11 mouse cellular contexts compared by ENCODE assay signal in the genomic region with DNA sequence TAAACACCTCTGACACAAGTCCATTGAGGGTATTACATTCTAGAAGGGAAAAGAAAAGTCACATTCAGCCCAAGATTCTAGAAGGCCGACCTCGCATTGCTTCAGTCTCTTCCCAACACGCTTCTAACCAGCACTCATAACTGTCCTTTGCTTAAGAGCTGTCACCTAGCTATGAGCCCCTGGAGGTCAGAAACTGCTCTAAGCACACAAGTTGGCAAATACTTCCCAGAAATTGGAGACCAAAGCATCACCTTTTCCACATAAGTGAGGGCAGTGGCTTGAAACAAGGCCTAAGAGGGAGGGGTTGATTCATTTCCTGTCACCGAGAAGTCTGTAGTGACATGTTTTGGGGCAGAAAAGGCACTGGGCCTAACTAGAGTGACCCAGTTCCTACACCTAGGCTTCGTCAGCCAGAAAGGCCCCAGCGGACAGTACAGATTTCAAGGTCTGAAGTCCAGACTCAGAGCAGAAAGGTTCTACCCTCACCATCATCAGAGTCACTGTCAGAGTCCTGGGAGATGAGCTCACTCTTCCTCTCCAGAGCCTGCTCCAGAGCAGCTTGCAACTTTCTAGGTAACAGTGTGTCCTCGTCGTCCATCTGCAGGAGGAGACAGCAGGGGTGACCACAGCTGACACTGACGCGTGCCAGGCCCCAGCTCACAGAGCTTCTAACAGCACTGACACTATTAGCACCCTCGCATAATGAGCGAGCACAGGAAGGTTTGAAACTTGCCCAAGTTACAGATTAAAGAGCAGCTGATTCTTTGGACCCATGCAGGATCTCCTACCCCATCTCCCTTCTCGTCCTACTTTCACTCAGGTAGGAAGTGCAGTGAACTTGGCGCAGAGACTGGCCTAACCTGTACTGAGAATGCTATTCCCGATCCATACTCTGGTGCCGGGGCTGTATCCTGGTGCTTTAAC. TPM values are rescaled to one million over a fixed set of nuclear protein-coding genes. Genes with fewer than 3 reads are reported as not detected.
A peak's percentile ranks its signal among the peaks of the same experiment; 100 is the strongest.
DNase-seq lines count a peak whose midpoint lies in the region; ATAC-seq and TF ChIP-seq lines count a peak whose summit lies in the region.
"Had no signal": no experiment of that assay in that cellular context is flagged by ENCODE, and none has a peak within 500 bp of the region (broad histone marks: within the 10 kb centered on the region; RNA-seq: fewer than 3 reads in every experiment).

No protein-coding gene starts in this region.

- ATAC-seq in heart, embryonic 13.5 days (ENCODE audit: extremely low read depth, insufficient number of reproducible peaks, low FRiP score, low TSS enrichment), result no peak
- no peak for ATAC-seq in stomach, embryonic 15.5 days (ENCODE audit: insufficient read depth, low FRiP score, low read depth)
- ATAC-seq in stomach, postnatal 0 days (ENCODE audit: low FRiP score, low TSS enrichment), result no peak
- ATAC-seq in kidney, postnatal 0 days (replicated peaks; ENCODE audit: low FRiP score, low read depth), result peak; percentile 81
- ATAC-seq in hindbrain, embryonic 14.5 days (ENCODE audit: low FRiP score), result no peak; the same call in 1 of the 2 replicates

- H3K27ac ChIP-seq in heart, embryonic 13.5 days (replicated peaks), result peak overlapping the region; percentile 55
- H3K27ac ChIP-seq in stomach, embryonic 15.5 days, result 0 out of 2 replicates have a peak overlapping the region, but pooled peaks have one; percentile 0
- no peak overlapping the region; the same call in 1 of the 2 replicates for H3K27ac ChIP-seq in stomach, postnatal 0 days (replicated peaks)
- H3K27ac ChIP-seq in kidney, postnatal 0 days, result peak overlapping the region; percentile 72; the same call in 1 of the 2 replicates
- no peak overlapping the region for H3K27ac ChIP-seq in hindbrain, embryonic 14.5 days
- H3K27ac ChIP-seq: liver, embryonic 14.5 days had no signal

- H3K9me3 ChIP-seq in heart, embryonic 13.5 days, result no peaks in the 10 kb centered on the region
- no peaks in the 10 kb centered on the region for H3K9me3 ChIP-seq in stomach, embryonic 15.5 days
- H3K9me3 ChIP-seq in stomach, postnatal 0 days (ENCODE audit: control insufficient read depth, low read length), result no peaks in the 10 kb centered on the region
- no peaks in the 10 kb centered on the region for H3K9me3 ChIP-seq in kidney, postnatal 0 days (replicated peaks; ENCODE audit: low read length)
- H3K9me3 ChIP-seq in hindbrain, embryonic 14.5 days (ENCODE audit: control insufficient read depth, low read length), result no peaks in the 10 kb centered on the region

- H3K4me3 ChIP-seq in heart, embryonic 13.5 days, result no peak overlapping the region
- H3K4me3 ChIP-seq in stomach, embryonic 15.5 days (replicated peaks), result no peak overlapping the region
- H3K4me3 ChIP-seq in stomach, postnatal 0 days (ENCODE audit: low read depth, low read length), result no peak overlapping the region
- H3K4me3 ChIP-seq in kidney, postnatal 0 days (replicated peaks; ENCODE audit: low read depth, low read length), result no peak overlapping the region
- no peak overlapping the region for H3K4me3 ChIP-seq in hindbrain, embryonic 14.5 days (replicated peaks; ENCODE audit: low read length)

- no peak overlapping the region for H3K4me2 ChIP-seq in heart, embryonic 13.5 days
- no peak overlapping the region for H3K4me2 ChIP-seq in stomach, embryonic 15.5 days
- no peak overlapping the region for H3K4me2 ChIP-seq in stomach, postnatal 0 days (replicated peaks; ENCODE audit: low read depth)
- H3K4me2 ChIP-seq in kidney, postnatal 0 days (ENCODE audit: low read length), result no peak overlapping the region
- H3K4me2 ChIP-seq in hindbrain, embryonic 14.5 days (replicated peaks), result no peak overlapping the region

- peak overlapping the region; percentile 50; the same call in 1 of the 2 replicates for H3K9ac ChIP-seq in heart, embryonic 13.5 days
- no peak overlapping the region for H3K9ac ChIP-seq in stomach, embryonic 15.5 days
- no peak overlapping the region for H3K9ac ChIP-seq in stomach, postnatal 0 days (ENCODE audit: low read length)
- no peak overlapping the region for H3K9ac ChIP-seq in kidney, postnatal 0 days (ENCODE audit: low read depth, low read length)
- no peak overlapping the region for H3K9ac ChIP-seq in hindbrain, embryonic 14.5 days
- H3K9ac ChIP-seq: liver, embryonic 14.5 days had no signal

- TF ChIP-seq CTCF in stomach, postnatal 0 days (IDR thresholded peaks at IDR 0.05; ENCODE audit: low read depth), result no peak
- no peak for TF ChIP-seq CTCF in kidney, postnatal 0 days (IDR thresholded peaks at IDR 0.05; ENCODE audit: low read depth)

- TF ChIP-seq EP300 in stomach, postnatal 0 days (optimal IDR thresholded peaks at IDR 0.05), result no peak

- no peaks in the 10 kb centered on the region for H3K27me3 ChIP-seq in heart, embryonic 13.5 days (replicated peaks)
- no peaks in the 10 kb centered on the region for H3K27me3 ChIP-seq in stomach, embryonic 15.5 days (replicated peaks)
- no peaks in the 10 kb centered on the region for H3K27me3 ChIP-seq in stomach, postnatal 0 days (ENCODE audit: control insufficient read depth, insufficient read depth, low read length)
- H3K27me3 ChIP-seq in kidney, postnatal 0 days (ENCODE audit: insufficient read depth, low read length), result no peaks in the 10 kb centered on the region
- no peaks in the 10 kb centered on the region for H3K27me3 ChIP-seq in hindbrain, embryonic 14.5 days (ENCODE audit: control insufficient read depth, insufficient read depth, low read length)

- intact Hi-C loops in heart, postnatal 14 days (cut with DNase I), result no loop called here

- 56% methylated on average over 16 of the region's 16 CpGs for WGBS in heart, embryonic 13.5 days
- 68% methylated on average over 16 of the region's 16 CpGs for WGBS in stomach, embryonic 15.5 days
- WGBS in stomach, postnatal 0 days, result 65% methylated on average over 16 of the region's 16 CpGs
- WGBS in kidney, postnatal 0 days, result 66% methylated on average over 16 of the region's 16 CpGs
- WGBS in hindbrain, embryonic 14.5 days, result 76% methylated on average over 16 of the region's 16 CpGs

- no peak for DNase-seq in heart, postnatal 14 days
- DNase-seq in stomach, postnatal 0 days (ENCODE audit: low spot score), result no peak
- DNase-seq in kidney, postnatal 0 days (ENCODE audit: low spot score), result no peak
- DNase-seq in left cerebral cortex, adult 11 months (ENCODE audit: low spot score), result no peak
- DNase-seq in right cerebral cortex, postnatal 25 days, result no peak
- no peak for DNase-seq in hindbrain, embryonic 14.5 days (ENCODE audit: low spot score)
- DNase-seq: cerebellum, adult 11-12 months; retina, postnatal 1 day had no signal

- peaks cover 31% of the 10 kb centered on the region for H3K4me1 ChIP-seq in heart, embryonic 13.5 days
- peaks cover 6% of the 10 kb centered on the region; the same call in 1 of the 2 replicates for H3K4me1 ChIP-seq in stomach, embryonic 15.5 days
- no peaks in the 10 kb centered on the region for H3K4me1 ChIP-seq in stomach, postnatal 0 days (replicated peaks; ENCODE audit: control insufficient read depth, insufficient read depth)
- H3K4me1 ChIP-seq in kidney, postnatal 0 days (replicated peaks; ENCODE audit: insufficient read depth, low read length), result no peaks in the 10 kb centered on the region; the same call in 1 of the 2 replicates
- H3K4me1 ChIP-seq in hindbrain, embryonic 14.5 days (replicated peaks; ENCODE audit: control insufficient read depth, insufficient read depth, low read length), result no peaks in the 10 kb centered on the region; the same call in 1 of the 2 replicates

- H3K36me3 ChIP-seq in heart, embryonic 13.5 days, result peaks cover 93% of the 10 kb centered on the region
- peaks cover 65% of the 10 kb centered on the region for H3K36me3 ChIP-seq in stomach, embryonic 15.5 days
- H3K36me3 ChIP-seq in stomach, postnatal 0 days (ENCODE audit: control insufficient read depth, insufficient read depth, low read length), result peaks cover 21% of the 10 kb centered on the region
- peaks cover 48% of the 10 kb centered on the region for H3K36me3 ChIP-seq in kidney, postnatal 0 days (ENCODE audit: insufficient read depth, low read length)
- H3K36me3 ChIP-seq in hindbrain, embryonic 14.5 days (replicated peaks; ENCODE audit: control insufficient read depth, insufficient read depth), result peaks cover 55% of the 10 kb centered on the region

RNA-seq across cellular contexts. Expression of a gene that starts 7.1 kb away (rescaled TPM):
- polyA plus RNA-seq in heart, embryonic 13.5 days (2015; fragmentation: Nextera tagmentation; extraction: Ambion mirVana), result 82.1 and 89.2 TPM in 2 replicates
- total RNA-seq in heart, postnatal 14 days (2021), result 100 to 1,000 TPM; 100 to 103 TPM
- polyA plus RNA-seq in stomach, embryonic 15.5 days (2015; fragmentation: Nextera tagmentation; extraction: Ambion mirVana), result 130 and 138 TPM in 2 replicates
- 122 and 123 TPM in 2 replicates for polyA plus RNA-seq in stomach, postnatal 0 days (2015; fragmentation: Nextera tagmentation; extraction: Ambion mirVana)
- 156 and 166 TPM in 2 replicates for polyA plus RNA-seq in kidney, postnatal 0 days (2015; fragmentation: Nextera tagmentation; extraction: Ambion mirVana)
- 81.9 and 91.4 TPM in 2 replicates for polyA plus RNA-seq in hindbrain, embryonic 14.5 days (2014; fragmentation: Nextera tagmentation; extraction: Ambion mirVana)

RNA-seq across cellular contexts. Expression of a gene that starts 18.1 kb away (rescaled TPM):
- polyA plus RNA-seq in heart, embryonic 13.5 days (2015; fragmentation: Nextera tagmentation; extraction: Ambion mirVana), result not detected in 2 replicates
- total RNA-seq in heart, postnatal 14 days (2021), result under 1 TPM; 0.02 to 0.12 TPM
- 0.03 TPM in 1 of 2 replicates, not detected in the other for polyA plus RNA-seq in stomach, embryonic 15.5 days (2015; fragmentation: Nextera tagmentation; extraction: Ambion mirVana)
- 0.02 TPM in 2 replicates for polyA plus RNA-seq in stomach, postnatal 0 days (2015; fragmentation: Nextera tagmentation; extraction: Ambion mirVana)
- polyA plus RNA-seq in kidney, postnatal 0 days (2015; fragmentation: Nextera tagmentation; extraction: Ambion mirVana), result 0.05 TPM in 1 of 2 replicates, not detected in the other
- polyA plus RNA-seq in hindbrain, embryonic 14.5 days (2014; fragmentation: Nextera tagmentation; extraction: Ambion mirVana), result 0.82 and 1.2 TPM in 2 replicates

Comparison
In these comparisons a context has a peak if more than half of its experiments do, and no peak if none do; other contexts are left out.
1. H3K27ac ChIP-seq: peak in heart, embryonic 13.5 days (single experiment), stomach, embryonic 15.5 days (single experiment) and kidney, postnatal 0 days (single experiment); none in stomach, postnatal 0 days (single experiment) and hindbrain, embryonic 14.5 days (single experiment).